9 mouse cellular contexts compared by ENCODE assay signal in the genomic region with DNA sequence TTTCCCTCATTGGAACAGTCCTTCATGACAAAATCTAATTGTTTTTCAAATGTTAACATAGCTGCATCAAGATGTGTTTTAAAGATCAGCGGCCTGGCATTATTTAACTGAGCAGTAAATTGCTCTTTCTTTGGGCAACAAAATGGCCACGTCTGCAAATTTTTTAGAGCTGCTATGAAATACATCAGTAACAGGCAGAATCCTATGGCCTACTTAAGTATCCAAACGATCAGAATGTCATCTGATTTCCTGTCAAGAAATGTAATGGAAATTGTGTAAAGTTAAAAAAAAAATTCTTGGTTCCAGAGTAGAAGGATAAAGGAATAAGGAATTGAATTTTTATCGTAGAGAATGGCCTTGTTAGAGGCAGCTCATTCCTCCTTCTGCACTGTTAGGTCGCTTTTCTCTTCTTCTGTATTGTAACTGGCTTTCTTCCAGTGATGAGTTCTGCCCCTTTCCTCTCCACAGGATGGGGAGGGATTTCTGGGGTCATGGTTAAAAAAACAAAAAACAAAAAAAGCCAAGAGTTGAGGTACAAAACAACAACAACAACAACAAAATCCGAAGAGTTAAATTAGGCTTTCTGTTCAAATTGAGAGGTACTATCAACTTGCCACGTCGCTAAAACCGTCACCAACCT. TPM values are rescaled to one million over a fixed set of nuclear protein-coding genes. Genes with fewer than 3 reads are reported as not detected.
DNase-seq lines count a peak whose midpoint lies in the region; ATAC-seq lines count a peak whose summit lies in the region.
"Had no signal": no experiment of that assay in that cellular context is flagged by ENCODE, and none has a peak within 500 bp of the region (broad histone marks: within the 10 kb centered on the region; RNA-seq: fewer than 3 reads in every experiment).

No protein-coding gene starts in this region.

- H3K9me3 ChIP-seq in forebrain, embryonic 12.5 days, result no peaks in the 10 kb centered on the region
- no peaks in the 10 kb centered on the region for H3K9me3 ChIP-seq in liver, embryonic 15.5 days (replicated peaks)

- H3K27ac ChIP-seq in forebrain, embryonic 12.5 days, result peak overlapping the region; percentile 93
- H3K27ac ChIP-seq in liver, embryonic 15.5 days (replicated peaks), result peak overlapping the region; percentile 94

- no peaks in the 10 kb centered on the region for H3K36me3 ChIP-seq in forebrain, embryonic 12.5 days (replicated peaks)
- no peaks in the 10 kb centered on the region for H3K36me3 ChIP-seq in liver, embryonic 15.5 days (replicated peaks)

- WGBS in forebrain, embryonic 12.5 days, result 39% methylated on average over 9 of the region's 9 CpGs
- WGBS in liver, embryonic 15.5 days (ENCODE audit: insufficient replicate concordance), result 25% methylated on average over 9 of the region's 9 CpGs

- H3K4me2 ChIP-seq in forebrain, embryonic 12.5 days, result peak overlapping the region; percentile 72
- peak overlapping the region; percentile 86 for H3K4me2 ChIP-seq in liver, embryonic 15.5 days

- peaks cover 9% of the 10 kb centered on the region for H3K4me1 ChIP-seq in forebrain, embryonic 12.5 days
- H3K4me1 ChIP-seq in liver, embryonic 15.5 days (replicated peaks), result peaks cover 45% of the 10 kb centered on the region

- H3K4me3 ChIP-seq in forebrain, embryonic 12.5 days (replicated peaks), result peak overlapping the region; percentile 94
- peak overlapping the region; percentile 99 for H3K4me3 ChIP-seq in liver, embryonic 15.5 days (replicated peaks)

- H3K27me3 ChIP-seq in forebrain, embryonic 12.5 days, result no peaks in the 10 kb centered on the region
- H3K27me3 ChIP-seq in liver, embryonic 15.5 days, result no peaks in the 10 kb centered on the region
- H3K27me3 ChIP-seq: Patski had no signal

- H3K9ac ChIP-seq in forebrain, embryonic 12.5 days, result no peak overlapping the region
- H3K9ac ChIP-seq in liver, embryonic 15.5 days, result peak overlapping the region; percentile 71

- DNase-seq in heart, adult 11 months, result peak; percentile 45
- no peak for DNase-seq in heart, adult 8-10 months (ENCODE audit: low spot score)
- peak; percentile 84 for DNase-seq in 416B (ENCODE audit: low read depth)
- DNase-seq in yolk sac, embryonic 10.5 days (ENCODE audit: low spot score), result no peak
- no peak for DNase-seq in frontal cortex, postnatal 10 days (ENCODE audit: low spot score in 2 of 2)
- no peak for DNase-seq in gastrocnemius, adult 18-20 months (ENCODE audit: low spot score)

- ATAC-seq in forebrain, embryonic 12.5 days (ENCODE audit: low FRiP score), result no peak
- no peak for ATAC-seq in liver, embryonic 15.5 days (ENCODE audit: insufficient read depth)

RNA-seq across cellular contexts. Expression of a gene that starts 0.8 kb away (rescaled TPM):
- 10 to 100 TPM; 73.3 to 89.1 (median 83.0) TPM for total RNA-seq in heart, adult 8-10 months (2022)
- polyA plus RNA-seq in forebrain, embryonic 12.5 days (2016; fragmentation: Nextera tagmentation; extraction: Ambion mirVana), result 18.9 and 20.6 TPM in 2 replicates
- polyA plus RNA-seq in liver, embryonic 15.5 days (2015; fragmentation: Nextera tagmentation; extraction: Ambion mirVana), result 10.0 and 10.2 TPM in 2 replicates
- 10 to 100 TPM; 13.1 to 17.0 TPM for total RNA-seq in gastrocnemius, adult 18-20 months (2021)

Comparison
In these comparisons a context has a peak if more than half of its experiments do, and no peak if none do; other contexts are left out.
1. DNase-seq: peak in heart, adult 11 months (single experiment) and 416B (single experiment); none in heart, adult 8-10 months (single experiment), yolk sac, embryonic 10.5 days (single experiment), frontal cortex, postnatal 10 days (0 of 2) and gastrocnemius, adult 18-20 months (single experiment).
2. RNA of a gene that starts 0.8 kb away (total RNA-seq): 73.3 to 89.1 TPM in heart, adult 8-10 months; 13.1 to 17.0 TPM in gastrocnemius, adult 18-20 months; every median in the first group is over 4 times any median in the second.